Mouse (Mus musculus) gastrocnemius, adult 8-10 months (tissue): ENCODE measurements around the gene Sae1. TPM values are rescaled to one million over a fixed set of nuclear protein-coding genes. Genes with fewer than 3 reads are reported as not detected.
"Not testable (repeated sequence)": the region's sequence is repeated elsewhere in the genome, so short reads cannot be mapped to it uniquely, and the experiment has no call there.

Experiments used
- DNase-seq, 2 experiments: peaks; one replicate each; pipeline ENCODE4 v3.0.0; 2022; ENCODE audit warnings: low spot score in 2 of 2
- total RNA-seq, 4 experiments: library from RNA; stranded (reverse); gene quantifications; 2 replicates each; pipeline ENCODE4 v1.2.4; 2022

The Sae1 gene
- total RNA-seq, 4 experiments from 2014 or later = 25.0 to 30.6 (median 26.9) TPM

DNA sequence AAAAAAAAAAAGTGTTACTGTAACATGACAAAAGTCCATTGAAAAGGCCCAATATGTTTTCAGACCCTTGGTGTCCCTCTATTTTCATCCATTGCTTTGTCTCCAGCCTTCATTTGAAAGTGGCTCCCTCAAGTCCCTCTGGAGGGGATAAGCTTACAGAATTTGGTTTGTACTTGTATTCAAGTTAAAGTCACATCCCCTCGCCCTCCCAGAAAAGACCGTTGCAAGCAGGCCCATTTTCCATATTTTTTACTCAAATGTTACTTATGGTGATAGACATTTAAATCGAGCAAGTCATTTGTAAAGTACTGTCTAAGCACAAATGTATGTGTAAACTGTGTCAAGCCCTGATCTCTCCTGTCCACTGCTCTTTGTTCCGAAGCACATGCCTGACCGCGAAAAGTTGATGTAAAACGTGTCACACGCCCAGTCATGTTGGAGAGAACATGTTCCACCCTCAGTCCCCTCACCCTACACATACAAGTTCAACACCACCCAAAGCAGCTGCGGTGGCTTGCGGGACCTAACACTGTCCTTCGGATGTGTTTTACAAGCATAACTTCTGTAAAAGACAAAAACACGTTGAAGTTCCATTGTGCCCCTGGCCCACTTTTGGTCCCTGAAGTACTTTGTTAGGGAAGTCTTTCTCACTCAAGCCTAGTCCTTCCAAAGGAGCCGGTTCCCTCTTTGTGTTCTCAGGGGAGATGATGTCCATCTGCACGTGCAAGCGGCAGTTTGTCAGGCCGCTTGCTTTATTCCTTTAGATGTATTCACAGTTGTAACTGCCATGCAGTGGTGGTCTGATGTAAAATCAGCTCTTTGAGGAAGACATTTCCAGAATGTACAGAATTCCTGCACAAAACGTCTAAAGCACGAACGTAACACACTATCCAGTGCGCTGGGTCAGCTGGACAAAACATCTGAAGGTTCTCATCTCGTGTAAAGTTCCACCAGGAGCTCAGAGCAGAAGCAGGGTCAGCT lies 15.7 kb upstream of the Sae1 start:
- DNase-seq = no peak

DNA sequence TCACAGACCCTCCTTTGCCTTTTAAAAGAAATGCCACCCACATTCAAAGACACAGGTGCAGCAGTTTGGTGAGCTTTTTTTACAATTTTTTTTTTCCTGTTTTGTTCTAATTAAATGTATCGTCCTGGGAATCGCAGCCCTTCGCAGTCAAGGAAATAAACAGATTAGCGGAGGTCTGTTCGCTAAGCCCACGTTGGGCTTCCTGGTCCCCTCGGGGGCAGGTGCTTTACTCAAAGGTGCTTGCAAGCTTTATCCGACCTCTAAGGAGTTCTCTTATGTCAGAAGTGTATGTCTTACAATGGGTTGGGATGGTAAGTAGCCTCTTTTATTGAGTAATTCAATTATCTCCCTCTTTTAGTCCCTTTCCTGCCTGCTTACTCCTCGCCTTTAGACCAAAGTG lies 14.8 kb upstream of the Sae1 start:
- DNase-seq = no peak

DNA sequence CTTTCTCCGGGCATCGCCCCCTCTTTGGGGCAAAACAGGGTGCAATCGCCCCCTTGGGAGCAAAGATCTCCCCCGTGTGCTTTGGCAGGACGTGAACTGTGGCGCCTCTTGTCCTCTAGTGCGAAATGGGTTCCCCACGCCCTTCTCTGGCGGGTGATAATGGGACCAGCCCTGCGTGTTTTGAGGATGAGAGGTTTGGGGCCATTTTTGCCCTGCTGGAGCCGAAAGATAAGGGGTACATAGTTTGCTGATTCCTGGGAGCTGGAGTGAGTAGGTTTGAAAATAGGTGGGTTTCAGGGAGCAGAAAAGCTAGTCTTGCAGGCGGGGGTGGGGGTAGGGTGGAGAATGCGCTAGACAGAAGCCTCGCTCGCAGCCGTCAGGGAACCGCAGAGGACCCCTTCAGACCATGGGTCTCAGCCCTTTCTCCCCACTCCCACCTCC lies 14.4 kb upstream of the Sae1 start:
- DNase-seq = no peak

DNA sequence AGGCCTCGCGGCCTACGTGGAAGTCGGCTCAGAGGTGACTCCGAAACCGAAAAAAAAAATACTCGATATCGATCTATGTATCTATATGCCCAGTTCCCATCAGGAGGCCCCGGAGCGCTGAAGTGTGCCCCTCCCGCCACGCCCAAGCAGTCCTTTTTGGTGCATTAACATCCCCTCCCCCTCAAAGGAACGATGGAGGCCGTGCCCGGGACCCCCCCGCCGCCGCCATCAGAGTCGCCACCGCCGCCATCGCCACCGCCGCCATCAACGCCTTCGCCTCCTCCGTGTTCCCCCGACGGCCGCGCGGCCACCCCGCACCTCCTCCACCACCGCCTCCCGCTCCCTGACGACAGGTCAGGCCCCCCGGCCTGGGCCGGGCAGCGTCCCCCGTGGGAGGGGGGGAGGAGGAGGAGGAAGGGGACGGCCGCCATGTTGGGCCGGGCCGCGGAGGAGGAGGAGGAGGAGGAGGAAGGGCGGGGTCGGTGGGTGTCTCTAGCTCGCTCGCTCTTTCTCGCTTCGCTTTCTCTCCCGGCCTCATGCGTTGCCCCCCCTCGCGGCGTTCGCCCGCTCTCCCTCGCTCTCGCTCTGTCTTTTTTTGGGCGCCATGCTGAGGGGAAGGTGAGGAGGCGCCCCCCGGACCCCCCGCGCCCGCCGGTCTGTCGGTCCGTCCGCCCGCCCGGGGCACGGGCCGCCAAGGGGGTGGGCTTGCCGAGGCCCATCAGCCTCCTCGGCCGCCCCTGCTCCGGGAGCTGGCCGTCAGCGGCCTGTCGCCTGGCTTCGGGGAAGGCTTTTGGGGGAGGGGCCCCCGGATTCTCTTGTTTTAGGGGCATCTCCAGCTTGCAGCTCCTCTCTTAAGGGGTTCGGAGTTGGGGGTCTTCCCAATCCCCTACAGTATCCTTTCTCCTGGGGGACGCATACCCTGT lies 13.3 kb upstream of the Sae1 start, which contains the start of gene Zc3h4:
Zc3h4 (plus strand) TSS at position 222 of the 923 bp plus-strand sequence.
- DNase-seq = peak; percentile 80 to 81

DNA sequence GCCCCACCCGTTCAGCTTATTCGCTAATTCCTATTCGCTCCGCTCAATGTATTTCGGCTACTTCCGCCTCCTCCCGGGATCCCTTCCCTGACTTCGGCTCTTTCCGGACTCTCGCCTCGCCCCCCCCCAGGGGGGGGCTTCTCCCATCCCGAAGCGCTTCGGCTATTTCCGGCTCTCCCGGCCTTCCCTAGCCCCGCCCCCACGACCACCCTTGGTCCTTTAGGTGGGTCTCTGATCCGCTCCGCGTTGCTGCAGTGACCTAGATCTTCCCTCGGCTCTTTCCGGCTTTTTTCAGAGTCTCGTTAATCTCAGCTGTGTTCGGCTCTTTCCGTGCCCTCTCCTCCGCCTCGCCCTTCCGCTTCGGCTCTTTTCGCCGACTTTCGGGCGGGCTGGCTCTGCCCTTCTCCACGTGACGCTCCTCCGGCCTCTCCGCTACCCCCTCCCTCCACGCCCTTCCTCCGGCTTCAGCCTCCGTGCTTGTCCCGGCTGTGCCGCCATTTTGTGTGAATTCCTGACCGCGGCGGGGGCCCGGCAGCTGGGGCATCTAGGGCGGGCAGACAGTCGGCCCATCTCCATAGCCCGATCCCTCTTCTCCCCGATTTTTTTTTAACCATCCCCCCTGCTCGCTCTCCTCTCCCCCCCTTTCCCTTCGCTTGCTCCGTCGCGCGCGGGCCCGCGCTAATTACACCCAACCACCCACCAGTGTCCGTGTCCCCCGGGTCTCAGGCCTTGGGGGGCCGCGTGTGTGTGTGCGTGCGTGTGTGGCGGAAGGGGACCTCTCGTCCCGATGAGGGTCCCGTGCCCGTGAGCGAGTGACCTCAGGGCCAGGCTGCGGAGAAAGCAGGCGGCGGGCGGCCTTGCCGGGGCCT lies 12.4 kb upstream of the Sae1 start:
- DNase-seq = peak; percentile 94 to 97

DNA sequence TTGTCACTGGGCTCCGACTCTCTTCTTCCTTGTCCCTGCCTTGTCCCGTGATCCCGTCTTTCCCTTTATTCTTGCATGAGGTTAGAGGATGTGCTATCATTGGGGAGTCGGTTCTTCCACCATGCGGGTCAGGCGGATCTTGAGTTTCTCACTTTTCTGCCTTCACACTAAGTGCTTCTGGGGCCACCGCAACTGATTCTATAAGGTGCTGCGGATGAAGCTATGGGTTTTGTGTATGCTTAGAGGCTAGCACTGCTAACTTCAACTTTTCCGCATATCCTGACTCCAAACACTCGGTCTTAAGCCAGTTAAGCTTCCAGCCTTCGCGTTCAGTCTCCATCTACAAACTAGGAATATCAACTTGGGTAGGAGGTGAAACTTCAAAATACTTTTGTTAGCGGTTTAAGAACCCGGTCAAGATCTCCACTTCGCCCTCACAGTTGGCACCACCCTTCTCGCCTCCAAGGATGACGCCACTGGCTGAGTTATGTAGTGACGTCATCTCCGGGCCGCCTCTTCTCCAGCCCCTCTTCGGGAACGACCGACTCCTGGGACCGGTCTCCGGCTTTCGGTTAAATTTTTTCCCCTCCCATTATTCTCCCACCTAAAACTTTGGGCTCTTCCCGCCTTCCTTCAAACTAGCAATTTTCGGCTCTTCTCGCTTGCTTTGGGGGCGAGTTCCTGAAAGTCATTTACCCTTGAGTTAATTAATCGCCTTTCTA lies 11.7 kb upstream of the Sae1 start:
- peak; percentile 83 to 87 for DNase-seq

DNA sequence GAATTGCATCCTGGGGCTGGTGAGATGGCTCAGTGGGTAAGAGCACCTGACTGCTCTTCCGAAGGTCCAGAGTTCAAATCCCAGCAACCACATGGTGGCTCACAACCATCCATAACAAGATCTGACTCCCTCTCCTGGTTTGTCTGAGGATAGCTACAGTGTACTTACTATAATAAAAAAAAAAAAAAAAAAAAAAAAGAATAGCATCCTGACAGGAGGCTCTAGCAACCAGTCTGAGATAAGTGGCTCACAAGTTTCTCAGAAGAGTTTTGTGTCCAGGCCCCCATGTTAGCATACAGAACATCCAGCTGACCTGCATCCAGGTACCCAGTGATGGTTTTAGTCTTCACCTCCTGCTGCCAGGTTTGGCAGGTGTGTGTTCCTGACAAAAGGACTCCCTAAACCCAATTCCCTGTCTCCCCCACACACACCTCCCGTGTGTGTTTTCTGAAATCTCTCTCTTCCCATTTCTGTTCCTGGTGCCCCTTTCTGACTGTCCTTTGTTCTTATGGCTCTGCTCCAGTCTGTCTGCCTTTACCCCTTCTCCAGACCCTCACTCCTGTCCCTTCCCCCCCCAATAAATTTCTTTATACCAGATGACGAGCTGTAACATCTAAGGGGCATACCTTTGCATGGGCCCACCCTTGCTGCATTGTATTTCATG lies 10.9 kb upstream of the Sae1 start:
- DNase-seq = no peak

DNA sequence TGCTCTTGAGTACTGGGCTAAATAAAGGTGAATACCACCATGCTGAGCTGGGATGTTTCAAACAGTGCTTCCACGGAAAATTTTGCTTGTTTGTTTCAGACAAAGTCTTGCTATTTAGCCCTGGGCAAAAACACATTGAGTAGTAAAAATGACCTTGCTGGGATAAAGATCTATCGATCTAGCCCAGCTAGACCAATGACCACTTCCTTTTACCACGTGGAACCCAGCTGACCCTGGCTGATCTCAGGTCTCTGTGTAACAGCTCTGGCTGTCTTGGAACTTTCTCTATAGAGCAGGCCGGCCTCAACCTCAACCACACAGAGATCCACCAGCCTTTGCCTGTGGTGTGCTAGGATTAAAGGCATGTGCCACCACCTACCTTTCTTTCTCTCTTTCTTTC lies 9.9 kb upstream of the Sae1 start:
- no peak for DNase-seq

DNA sequence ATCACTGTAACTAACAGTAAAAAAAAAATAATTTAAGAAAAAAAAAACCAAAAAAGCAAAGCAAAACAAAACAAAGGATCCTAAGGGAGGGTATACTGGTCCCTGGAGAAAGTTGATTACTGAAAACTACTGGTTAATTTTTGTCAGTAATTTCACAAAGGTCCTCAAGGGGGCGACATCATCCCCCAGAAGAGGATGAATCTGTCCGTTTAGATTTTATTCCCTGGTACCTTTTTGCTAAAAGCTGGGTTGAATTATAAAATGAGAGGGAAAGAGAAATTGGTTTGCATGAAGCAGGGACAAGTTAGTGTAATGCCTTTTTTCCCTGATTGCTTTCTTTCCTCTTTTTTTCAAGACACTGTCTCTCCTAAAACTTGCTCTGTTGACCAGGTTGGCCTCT lies 8.3 kb upstream of the Sae1 start:
- DNase-seq = no peak

DNA sequence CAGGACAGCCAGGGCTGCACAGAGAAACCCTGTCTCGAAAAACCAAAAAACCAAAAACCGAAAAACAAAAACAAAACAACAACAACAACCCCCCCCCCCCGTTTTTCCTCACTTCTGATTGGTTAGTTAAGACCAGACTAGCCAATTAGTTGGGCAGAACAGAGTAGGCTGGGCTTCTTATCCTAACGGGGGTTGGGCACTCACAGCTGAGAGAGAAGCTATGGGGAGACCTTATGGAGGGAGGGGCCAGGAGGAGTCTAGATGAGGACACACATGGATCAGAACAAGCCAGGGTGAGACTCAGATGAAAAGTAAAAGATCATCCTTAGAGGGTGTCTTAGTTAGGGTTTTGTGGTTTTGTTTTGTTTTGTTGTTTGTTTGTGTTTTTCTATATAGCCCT lies 5.3 kb upstream of the Sae1 start:
- DNase-seq = no peak

DNA sequence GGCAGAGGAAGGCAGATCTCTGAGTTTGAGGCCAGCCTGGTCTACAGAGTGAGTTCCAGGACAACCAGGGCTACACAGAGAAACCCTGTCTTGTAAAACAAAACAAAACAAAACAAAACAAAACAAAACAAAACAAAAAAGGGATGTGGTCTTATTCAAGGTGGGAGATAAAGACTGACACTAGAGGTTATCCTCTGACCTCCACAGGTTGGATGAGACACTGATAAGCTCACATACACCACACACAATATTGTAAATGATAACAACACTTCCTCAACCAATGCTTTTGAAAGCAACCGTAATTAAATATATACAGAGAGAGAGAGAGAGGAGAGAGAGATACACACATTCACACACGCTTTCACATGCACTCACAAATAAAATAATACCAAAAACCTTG lies 2.3 kb upstream of the Sae1 start:
- not testable (repeated sequence) for DNase-seq

DNA sequence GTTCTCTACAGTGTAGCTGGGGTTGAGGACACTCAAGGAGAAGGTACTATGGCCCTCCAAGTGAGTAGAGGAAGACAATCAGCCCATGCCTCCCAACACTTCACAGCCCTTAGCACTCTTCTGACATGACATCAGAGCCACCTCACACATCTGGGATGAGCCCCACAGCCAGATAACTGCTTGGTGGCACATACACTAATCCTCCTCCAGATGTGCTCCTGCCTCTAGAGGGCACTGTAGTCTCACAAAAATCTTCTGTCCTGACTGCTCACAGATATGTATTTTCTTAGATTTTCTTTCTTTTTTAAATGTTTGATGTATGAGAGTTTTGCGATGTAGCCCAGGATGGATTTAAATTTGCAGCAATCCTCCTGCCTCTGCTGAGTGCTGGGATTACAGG lies 11.1 kb downstream of the Sae1 start:
- DNase-seq = peak in 1 of 2 experiments; percentile 15

DNA sequence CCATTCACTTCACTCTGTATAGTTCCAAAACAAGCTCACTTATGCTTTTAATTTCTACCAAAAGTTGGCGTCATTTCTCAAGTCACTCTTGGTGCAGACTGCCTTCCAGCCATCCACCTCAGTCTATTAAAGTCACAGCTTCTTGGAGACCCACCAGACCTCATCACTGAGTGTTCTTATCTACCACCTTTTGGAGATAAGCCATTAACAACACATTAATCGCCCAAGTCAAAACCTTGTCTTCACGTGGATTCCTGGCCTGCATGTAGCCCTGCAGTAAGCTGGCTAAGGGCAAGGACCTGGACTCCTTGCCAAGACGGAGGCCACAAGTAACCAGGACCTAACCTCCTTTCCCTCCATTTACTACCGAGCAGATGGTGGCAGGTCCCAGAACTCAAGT lies 12.6 kb downstream of the Sae1 start:
- no peak for DNase-seq

DNA sequence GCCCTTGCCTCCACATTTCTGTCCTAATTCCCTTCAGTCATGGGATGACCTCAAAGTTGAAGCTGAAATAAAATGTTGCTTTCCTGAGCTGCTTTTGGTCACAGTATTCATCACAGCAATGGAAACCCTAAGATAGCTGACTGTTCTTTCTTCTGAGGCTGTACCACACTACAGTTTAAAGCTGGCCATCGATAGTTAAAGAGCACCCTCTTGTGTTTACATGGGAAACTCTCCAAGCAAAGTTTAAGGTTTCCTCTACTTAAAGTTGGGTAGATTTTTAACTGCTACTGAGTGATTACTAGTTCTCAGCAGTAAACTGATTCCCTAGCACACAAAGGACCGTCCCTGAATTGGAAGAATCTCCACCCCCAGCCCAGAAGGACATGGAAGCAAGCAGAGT lies 13.9 kb downstream of the Sae1 start:
- DNase-seq = no peak

DNA sequence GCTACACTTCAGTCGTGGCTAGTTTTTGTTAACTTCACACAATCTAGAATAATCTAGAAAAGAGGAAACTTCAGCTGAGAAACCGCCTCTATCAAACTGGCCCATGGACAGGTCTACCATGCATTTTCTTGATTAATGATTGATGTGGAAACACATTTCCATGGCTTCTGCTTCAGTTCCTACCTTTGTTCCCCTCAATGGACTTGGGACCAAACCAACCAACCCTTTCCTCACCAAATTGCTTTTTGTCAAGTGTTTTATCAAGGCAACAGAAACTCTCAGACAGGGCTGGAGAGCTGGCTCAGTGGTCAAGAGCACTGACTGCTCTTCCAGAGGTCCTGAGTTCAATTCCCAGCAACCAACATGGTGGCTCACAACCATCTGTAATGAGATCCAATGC lies 17.0 kb downstream of the Sae1 start:
- no peak for DNase-seq

DNA sequence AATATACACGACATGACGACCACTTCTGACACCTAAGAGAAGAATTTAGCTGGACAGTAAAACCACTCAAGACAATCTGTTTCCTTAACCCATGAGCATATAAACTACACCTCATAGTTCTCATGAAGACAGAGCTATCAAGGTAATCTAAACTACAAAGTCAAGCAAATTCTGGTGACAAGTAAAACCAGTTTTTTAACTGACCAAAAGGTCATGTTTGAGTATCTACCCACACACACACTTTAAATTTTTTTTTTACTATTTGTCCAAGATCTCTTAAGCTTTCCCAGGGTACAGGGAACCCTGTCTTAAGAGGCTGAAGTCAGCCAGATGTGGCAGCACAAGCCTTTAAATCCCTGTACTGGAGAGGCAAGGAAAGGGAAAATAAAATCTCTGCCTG lies 18.8 kb downstream of the Sae1 start:
- no peak for DNase-seq

DNA sequence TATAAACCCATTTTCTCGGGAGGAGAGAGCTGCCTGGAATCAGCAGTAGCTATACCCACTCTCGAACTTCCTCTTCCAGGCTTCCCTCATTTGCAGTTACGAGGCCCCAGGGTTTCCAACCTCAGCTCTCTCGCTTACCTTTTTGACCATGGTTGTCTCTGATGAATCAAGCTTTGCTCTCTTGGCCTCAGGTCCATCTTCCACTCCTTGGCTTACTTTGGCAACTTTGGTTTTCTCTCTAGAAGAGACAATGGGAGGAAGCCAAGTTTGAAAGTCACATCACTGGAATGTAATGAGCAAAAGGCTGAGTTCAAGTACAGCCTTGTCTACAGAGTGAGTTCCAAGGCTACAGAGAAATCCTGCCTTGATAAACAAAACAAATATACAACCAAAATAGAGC lies 20.9 kb downstream of the Sae1 start:
- DNase-seq = no peak

DNA sequence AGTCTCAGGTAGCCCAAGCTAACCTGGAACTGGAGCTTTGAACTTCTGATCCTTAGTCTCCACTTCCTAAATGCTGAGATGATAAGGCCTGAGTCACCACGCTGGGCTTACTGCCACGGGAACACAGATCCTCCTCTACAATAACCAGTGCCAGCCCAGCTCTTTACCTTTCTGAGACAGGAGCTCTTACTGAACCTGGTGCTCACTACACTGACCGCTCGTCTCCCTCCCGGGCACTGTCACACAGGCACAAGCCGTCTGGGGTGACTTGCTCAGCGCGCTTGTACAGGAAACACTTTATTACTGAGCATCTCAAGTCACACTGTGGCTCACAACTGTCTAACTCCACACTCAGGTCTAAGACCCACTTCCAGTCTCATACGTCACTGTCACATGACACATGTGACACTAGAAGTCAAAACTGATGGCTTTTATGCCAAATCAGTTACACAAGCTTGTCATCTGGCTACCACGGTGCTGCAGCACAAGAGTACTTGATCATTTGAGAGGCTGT lies 21.4 kb downstream of the Sae1 start:
- no peak for DNase-seq

DNA sequence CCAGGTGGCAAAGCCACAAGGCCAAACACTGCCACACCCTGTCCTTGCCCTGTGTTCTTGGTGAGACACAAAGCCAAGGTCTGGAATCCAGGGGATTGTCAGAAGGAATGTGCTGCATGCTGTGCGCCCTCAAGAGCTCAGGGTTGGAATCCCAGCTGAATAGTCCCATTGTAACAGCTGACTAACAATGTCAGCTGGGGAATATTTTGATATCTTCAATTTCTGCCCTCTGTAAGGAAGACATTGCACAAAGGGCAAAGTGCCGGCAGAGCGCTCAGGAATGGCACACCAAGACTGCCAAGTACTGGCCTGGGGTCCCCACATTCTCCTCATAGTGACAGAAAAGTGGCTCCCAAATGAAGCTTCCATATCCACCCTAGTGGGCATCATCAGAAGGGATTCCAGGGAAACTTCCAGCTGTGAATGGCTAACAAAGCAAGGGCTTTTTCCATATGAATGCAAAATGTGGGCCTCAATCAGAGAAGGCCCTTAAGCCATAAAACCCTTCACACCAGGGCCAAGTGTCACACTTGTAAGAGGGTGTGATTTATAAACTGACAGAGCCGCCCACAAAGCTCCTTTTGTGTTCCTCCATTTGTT lies 22.6 kb downstream of the Sae1 start:
- no peak for DNase-seq
